Mouse (Mus musculus) liver, embryonic 12.5 days (tissue): Measurements from ENCODE around the gene Ttc28. TPM values are rescaled to one million over a fixed set of nuclear protein-coding genes. Genes with fewer than 3 reads are reported as not detected.
A peak's percentile ranks its signal among the peaks of the same experiment; 100 is the strongest.

Experiments
- ATAC-seq: fragments of 200-750 bp; cut with Nextera tagmentation; 2 replicates; pipeline ENCODE4 v1.8.0; 2017; ENCODE audit warnings: moderate number of reproducible peaks, mild to moderate bottlenecking, moderate library complexity
- H3K27ac ChIP-seq: fragments of 300-500 bp; sonication (generic); 2 replicates; pipeline ENCODE4 v1.5.1; 2016; ENCODE audit warnings: mild to moderate bottlenecking
- H3K27me3 ChIP-seq: fragments of 300-500 bp; sonication (generic); replicated peaks from 2 replicates; pipeline ENCODE4 v1.6.1; 2016; ENCODE audit warnings: mild to moderate bottlenecking, moderate library complexity
- H3K36me3 ChIP-seq: fragments of 300-500 bp; sonication (generic); 2 replicates; pipeline ENCODE4 v1.6.1; 2016; ENCODE audit warnings: mild to moderate bottlenecking, moderate library complexity
- H3K4me1 ChIP-seq: fragments of 300-500 bp; sonication (generic); 2 replicates; pipeline ENCODE4 v1.6.1; 2016
- H3K4me2 ChIP-seq: fragments of 300-500 bp; sonication (generic); 2 replicates; pipeline ENCODE4 v1.6.1; 2016; ENCODE audit warnings: mild to moderate bottlenecking, moderate library complexity
- H3K4me3 ChIP-seq: fragments of 300-500 bp; sonication (generic); 2 replicates; pipeline ENCODE4 v1.5.1; 2016; ENCODE audit warnings: mild to moderate bottlenecking, moderate library complexity
- H3K9ac ChIP-seq: fragments of 300-500 bp; sonication (generic); 2 replicates; pipeline ENCODE4 v1.6.1; 2016; ENCODE audit warnings: mild to moderate bottlenecking, moderate library complexity
- H3K9me3 ChIP-seq: fragments of 300-500 bp; sonication (generic); replicated peaks from 2 replicates; pipeline ENCODE4 v1.6.1; 2016; ENCODE audit warnings: mild to moderate bottlenecking, moderate library complexity
- whole genome bisulfite sequencing: fragments of 180-500 bp; shearing (Covaris S2); methylation state at CpG from one replicate; pipeline ENCODE4 v1.1.7; 2016; ENCODE audit not compliant: insufficient replicate concordance; 5-methylcytosine and 5-hydroxymethylcytosine counted together
- microRNA counts: library from miRNA; unstranded; fragments of <30 nt; microRNA quantifications from one replicate; lab custom pipeline; 2017
- microRNA-seq: library from miRNA; unstranded; fragments of <30 nt; microRNA quantifications from one replicate; pipeline ENCODE4, GENCODE M21; 2017
- polyA plus RNA-seq: library from polyadenylated mRNA; unstranded; fragments of >200 nt; fragmentation: Nextera tagmentation; extraction: Ambion mirVana; gene quantifications from 2 replicates; pipeline ENCODE4 v1.2.1, GENCODE M21; 2016

Gene Ttc28
- polyA plus RNA-seq, 1 experiment from 2014 or later = 1.8 TPM

- H3K27ac ChIP-seq = peak overlapping the region; percentile 82
- H3K4me2 ChIP-seq = peak overlapping the region; percentile 85
- H3K4me3 ChIP-seq = peak overlapping the region; percentile 95
- peaks cover 27% of the 10 kb centered on the region for H3K36me3 ChIP-seq
- no peaks in the 10 kb centered on the region for H3K27me3 ChIP-seq
- no peaks in the 10 kb centered on the region for H3K9me3 ChIP-seq
- under 1% methylated on average over 14 of the region's 14 CpGs for WGBS
- ATAC-seq = no peak
- peaks cover 46% of the 10 kb centered on the region for H3K4me1 ChIP-seq
- peak overlapping the region; percentile 97 for H3K9ac ChIP-seq
Measured at GRCm38 (mm10) chr5:111331099-111331435, 451.5 kb downstream of the Ttc28 start.

- Histone ChIP-seq H3K9ac (no peak overlapping the region), H3K4me2 (peak overlapping the region; percentile 30)
Measured at GRCm38 (mm10) chr5:111335939-111336691, 456.5 kb downstream of the Ttc28 start.

More at GRCm38 (mm10) chr5:111335939-111336691, 456.5 kb downstream of the Ttc28 start:
- Histone ChIP-seq H3K4me1 (peaks cover 48% of the 10 kb centered on the region), H3K4me3 (no peak overlapping the region), H3K9me3 (no peaks in the 10 kb centered on the region), H3K36me3 (peaks cover 76% of the 10 kb centered on the region), H3K27ac (peak overlapping the region; percentile 22; the same call in 1 of the 2 replicates), H3K27me3 (no peaks in the 10 kb centered on the region)
- peak; percentile 59 for ATAC-seq
- WGBS = 68% methylated on average over 8 of the region's 8 CpGs

MicroRNA genes within 50 kb of the gene (microRNA counts, 519-probe panel; counts per million panel counts)
- 582 counts per million, percentile 70 among the panel's probes with 10 or more counts for microRNA mmu-miR-701 (lab: Ali Mortazavi, UCI)

Small RNA genes within 50 kb of the gene (microRNA-seq; reads per million reads assigned to microRNA genes)
- gene Mir701 = 65.7 reads per million, percentile 45 among the genes with 10 or more reads in this experiment

Other genes with a start within 250 kb of the Ttc28 start
- gene Noc4l, start 226.4 kb upstream of the Ttc28 start, polyA plus RNA-seq = 88.5 and 92.4 TPM in 2 replicates
- 30.2 and 36.3 TPM in 2 replicates for gene Ddx51, start 226.4 kb upstream of the Ttc28 start, polyA plus RNA-seq
- gene Ep400, start 109.1 kb upstream of the Ttc28 start, polyA plus RNA-seq = 23.9 and 28.5 TPM in 2 replicates
- gene Pus1, start 99.1 kb upstream of the Ttc28 start, polyA plus RNA-seq = 48.7 and 50.7 TPM in 2 replicates
- gene Ulk1, start 69.7 kb upstream of the Ttc28 start, polyA plus RNA-seq = 10.8 and 11.5 TPM in 2 replicates
- gene Hscb, start 40.0 kb upstream of the Ttc28 start, polyA plus RNA-seq = 47.2 and 52.4 TPM in 2 replicates
- gene Chek2, start 39.8 kb upstream of the Ttc28 start, polyA plus RNA-seq = 51.2 and 52.7 TPM in 2 replicates